Mouse (Mus musculus): ENCODE measurements around the gene Cel.

The Cel gene

DNA sequence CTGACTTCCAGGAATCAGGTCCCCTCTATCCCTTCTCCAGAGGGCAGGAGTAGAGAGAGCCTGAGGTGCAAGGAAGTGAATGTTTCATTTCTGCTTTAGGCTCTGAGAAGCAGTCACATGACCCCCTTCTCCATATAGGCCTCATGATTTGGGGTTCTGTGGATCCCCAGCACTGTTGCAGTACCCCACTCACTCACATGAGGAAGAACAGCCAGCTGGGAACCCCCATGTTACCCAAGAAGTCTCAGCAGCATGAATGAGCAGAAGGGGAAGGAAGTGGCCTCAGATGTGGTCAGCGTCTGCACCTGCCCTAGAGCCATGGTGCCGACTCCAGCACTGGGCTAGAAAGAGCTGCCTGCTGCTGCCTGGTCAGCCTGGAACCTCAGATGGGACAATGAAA, 23.3 kb downstream of the Cel start:
- in situ Hi-C loops (cut with MboI; ENCODE audit: unreplicated experiment in 2 of 2), result loop anchor here (5.0 to 25.0 kb wide), 2 partner anchors 87 to 1228 kb away; no protein-coding TSS in a partner anchor

DNA sequence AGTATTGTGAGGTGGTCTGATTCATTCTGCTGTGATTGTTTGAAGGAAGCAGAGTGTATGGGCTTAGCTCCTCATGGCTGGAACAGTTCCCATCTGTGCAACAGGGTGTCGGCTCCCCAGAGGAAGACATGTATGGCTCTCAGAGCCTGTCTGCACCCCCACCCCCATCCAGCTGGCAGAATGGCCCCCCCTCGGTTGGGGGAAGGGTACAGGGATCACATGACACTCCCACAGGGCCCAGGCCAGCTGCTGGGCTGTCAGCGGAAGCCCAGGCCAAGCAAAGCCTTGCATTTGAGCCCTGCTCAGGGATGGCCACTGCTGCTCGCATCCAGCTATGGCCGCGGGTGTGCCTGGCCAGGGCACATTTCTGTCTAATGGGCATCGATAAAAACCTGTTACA, 24.0 kb downstream of the Cel start:
- in situ Hi-C loops (cut with MboI; ENCODE audit: unreplicated experiment in 2 of 2), result loop anchor here (5.0 to 25.0 kb wide), 2 partner anchors 88 to 1227 kb away; no protein-coding TSS in a partner anchor

DNA sequence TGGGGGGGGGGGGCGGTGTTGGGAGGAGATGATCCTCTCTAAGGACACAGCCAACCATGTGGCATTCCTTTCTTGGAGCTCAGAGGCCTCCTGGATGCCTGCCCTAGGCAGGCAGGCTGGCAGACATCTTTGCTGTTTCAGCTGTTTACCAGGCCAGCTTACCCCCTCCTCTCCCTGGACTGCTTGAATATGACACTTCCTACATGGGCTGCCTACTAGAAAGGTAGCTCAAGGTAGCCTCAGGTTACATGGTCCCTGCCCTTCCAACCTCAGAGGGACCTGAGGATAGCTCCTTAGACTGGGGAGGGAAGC, 24.4 kb downstream of the Cel start:
- in situ Hi-C loops (cut with MboI; ENCODE audit: unreplicated experiment in 2 of 2), result loop anchor here (5.0 to 25.0 kb wide), 2 partner anchors 89 to 1226 kb away; no protein-coding TSS in a partner anchor

DNA sequence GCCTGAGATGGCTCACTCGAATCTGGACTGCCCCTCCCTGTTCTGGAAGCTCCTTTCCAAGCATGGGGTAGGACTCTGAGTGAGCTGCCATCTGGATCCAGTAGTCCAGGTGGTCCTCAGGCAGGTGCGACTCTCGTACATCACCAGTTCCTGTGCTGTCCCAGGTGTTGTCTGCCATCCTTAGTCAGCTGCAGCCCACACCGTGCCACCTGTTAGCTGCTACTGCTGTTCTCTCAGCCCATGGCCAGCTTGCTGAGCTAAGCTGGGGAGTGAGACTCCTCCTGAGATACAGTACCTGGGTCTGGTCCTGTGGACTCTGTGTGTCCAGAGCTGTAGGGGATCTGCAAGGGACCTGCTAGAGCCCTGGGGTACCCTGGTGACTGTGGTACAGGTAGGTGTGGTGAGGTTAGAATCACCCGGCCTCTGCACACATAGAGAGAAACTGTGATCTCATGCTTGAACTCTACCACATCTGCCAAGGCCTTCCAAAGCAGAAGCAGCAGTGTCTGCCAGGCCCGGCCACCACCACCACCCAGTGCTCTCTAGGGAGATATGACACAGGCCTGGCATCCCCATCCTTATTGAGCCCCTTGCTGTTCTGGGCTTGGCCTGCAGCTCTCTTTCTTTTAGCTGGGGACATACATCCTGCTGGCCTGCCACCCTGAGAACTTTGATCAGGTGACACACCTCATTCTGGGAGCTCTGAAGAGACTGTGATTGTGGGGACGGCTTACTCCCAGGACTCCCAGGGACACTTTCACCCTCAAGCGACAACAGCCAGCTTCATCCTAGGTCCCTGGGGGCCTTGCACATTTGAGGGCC, 25.0 kb downstream of the Cel start:
- in situ Hi-C loops (cut with MboI; ENCODE audit: unreplicated experiment in 2 of 2), result loop anchor here (5.0 to 25.0 kb wide), 2 partner anchors 89 to 1226 kb away; no protein-coding TSS in a partner anchor

DNA sequence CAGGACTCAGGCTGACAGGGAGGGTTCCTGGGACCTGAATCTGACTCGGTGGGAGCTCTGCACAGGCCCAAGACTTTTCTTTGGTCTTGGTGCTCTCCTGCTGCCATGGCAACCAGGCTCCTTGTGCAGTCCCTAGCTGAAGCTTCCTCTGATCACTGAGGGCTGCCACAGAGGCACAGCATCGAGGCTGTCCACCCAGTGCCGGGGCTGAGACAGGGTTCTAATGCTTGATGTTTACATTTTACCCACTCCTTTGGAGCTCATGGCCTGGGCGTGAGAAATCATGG, 25.6 kb downstream of the Cel start:
- in situ Hi-C loops (cut with MboI; ENCODE audit: unreplicated experiment in 2 of 2), result loop anchor here (5.0 to 25.0 kb wide), 2 partner anchors 90 to 1225 kb away; no protein-coding TSS in a partner anchor

DNA sequence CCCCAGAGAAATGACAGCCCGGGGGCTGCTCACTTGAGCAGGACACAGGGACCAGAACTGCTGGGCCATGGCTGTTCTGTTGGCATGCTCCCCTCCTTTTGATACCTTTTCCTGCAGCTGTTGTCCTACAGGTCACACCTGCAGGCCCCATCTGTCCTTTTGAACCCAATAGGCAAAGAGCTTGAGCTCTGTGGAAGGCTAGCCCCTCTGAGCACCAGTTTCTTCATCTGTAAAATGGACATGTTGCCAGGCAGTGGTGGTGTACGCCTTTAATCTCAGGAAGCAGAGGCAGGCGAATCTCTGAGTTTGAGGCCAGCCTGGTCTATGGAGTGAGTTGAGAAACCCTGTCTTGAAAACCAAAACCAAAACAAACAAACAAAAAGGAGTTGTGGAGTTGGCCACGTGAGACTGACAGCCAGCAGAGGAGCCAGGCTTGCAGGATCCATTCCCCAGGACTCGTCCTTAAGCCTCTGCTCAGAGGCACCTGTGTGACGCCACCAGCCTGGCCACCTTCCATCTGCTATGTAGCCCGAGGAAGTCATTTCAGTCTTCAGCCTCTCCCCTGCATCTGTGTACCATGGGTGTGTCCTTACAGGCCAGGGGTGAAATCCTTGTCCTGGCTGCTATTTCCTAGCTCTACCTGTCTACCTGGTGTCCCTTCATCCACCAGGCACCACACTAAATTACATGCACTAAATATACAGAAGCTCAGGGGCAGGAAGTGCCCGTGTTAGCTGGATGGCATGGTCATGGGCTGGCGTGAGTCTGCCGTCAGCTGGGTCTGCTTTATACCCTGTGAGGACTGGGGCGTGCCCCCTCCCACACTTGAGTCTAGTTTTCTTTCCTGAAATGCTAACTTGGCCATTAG, 26.2 kb downstream of the Cel start:
- in situ Hi-C loops (cut with MboI; ENCODE audit: unreplicated experiment in 2 of 2), result loop anchor here (5.0 to 25.0 kb wide), 2 partner anchors 90 to 1225 kb away; no protein-coding TSS in a partner anchor

DNA sequence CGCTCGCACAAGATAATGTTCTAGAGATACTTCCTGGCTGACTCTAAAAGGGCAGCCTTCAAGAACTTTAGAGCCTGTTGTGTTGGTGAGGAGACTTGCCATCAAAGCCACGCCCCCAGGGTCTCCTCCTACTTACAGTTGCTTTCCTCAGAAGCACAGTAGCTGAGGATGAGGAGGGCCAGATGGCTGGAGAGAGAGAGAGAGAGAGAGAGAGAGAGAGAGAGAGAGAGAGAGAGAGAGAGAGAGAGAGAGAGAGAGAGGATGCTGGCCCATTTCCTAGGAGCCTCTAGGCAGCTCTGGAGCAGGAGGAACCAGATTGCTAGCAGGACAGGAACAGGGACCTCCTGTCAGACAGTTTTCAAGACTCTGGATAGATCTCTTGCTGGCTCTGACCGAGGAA, 27.0 kb downstream of the Cel start:
- in situ Hi-C loops (cut with MboI; ENCODE audit: unreplicated experiment in 2 of 2), result loop anchor here (5.0 to 25.0 kb wide), 2 partner anchors 91 to 1224 kb away; no protein-coding TSS in a partner anchor

DNA sequence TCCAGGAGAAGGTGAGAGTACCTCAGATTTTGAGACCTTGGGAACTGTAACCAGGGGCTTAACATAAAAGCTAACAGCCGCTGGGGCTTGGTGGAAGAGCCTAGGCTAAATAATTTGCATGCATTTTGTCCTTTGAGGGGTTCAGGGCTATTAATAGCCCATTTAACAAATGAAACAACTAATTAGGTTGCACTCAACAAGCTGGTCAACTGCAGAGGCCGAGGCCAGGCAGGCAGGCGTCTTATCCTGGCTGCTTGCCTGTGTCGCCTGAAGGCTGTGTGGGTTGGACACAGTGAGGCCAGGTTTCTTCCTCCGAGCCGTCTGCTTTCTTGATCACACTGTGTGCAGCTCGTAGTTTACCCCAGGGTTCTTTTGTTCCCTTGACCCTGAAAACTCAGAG, 27.6 kb downstream of the Cel start:
- in situ Hi-C loops (cut with MboI; ENCODE audit: unreplicated experiment in 2 of 2), result loop anchor here (5.0 to 25.0 kb wide), 2 partner anchors 92 to 1223 kb away; no protein-coding TSS in a partner anchor

DNA sequence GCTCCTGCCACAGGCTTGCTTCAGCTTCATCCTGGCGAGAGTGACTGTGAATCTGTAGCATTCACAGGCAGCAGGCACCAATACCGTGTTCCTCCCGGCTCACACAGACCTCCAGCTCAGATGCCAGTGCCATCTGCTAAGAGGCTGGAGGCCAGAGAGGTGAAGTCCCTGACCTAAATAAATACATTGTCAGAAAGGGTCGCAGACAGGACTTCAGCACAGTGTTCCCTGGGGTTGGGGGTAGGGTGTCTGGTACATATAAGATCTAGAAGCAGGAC, 28.0 kb downstream of the Cel start:
- in situ Hi-C loops (cut with MboI; ENCODE audit: unreplicated experiment in 2 of 2), result loop anchor here (5.0 to 25.0 kb wide), 2 partner anchors 92 to 1223 kb away; no protein-coding TSS in a partner anchor

DNA sequence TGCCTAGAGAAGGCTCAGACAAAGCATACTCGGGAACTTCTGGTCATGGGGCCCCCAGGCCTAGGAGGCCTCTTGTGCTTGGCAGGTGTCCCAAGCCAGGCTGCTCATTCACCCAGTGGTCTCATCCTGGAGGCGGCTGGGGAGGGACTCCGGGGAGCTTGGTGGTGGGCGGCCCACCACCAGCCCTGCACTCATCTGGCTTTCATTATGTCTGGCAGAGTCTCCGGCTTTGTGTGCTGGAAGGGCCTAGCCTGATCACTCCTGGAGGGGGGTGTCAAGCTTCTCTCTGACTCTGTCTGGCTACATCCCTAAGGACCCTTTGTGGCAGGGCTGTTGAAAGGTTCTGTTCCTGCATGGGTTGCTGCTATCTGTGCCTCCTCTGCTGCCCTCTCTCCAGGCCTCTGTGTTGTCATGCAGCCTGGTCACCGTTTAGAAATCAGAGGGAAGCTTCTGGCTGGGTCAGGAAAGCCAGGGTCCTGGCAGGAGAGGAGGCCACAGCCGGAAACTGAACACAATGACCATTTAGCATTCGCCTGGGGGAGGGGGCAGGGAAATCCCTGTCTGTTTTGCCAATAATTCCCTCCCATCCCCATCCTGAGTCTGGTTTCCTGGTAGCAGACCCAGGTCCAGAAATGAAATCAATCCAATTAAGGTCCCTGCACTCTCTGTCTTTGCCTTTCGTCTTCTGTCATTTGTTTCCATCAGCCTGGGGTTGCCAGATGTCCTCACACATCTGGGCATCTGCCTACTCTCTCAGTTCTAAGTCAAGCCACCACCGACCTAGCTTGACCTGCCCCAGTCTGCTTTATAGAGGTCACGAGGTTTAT, 28.6 kb downstream of the Cel start:
- in situ Hi-C loops (cut with MboI; ENCODE audit: unreplicated experiment in 2 of 2), result loop anchor here (5.0 to 25.0 kb wide), 2 partner anchors 93 to 1222 kb away; no protein-coding TSS in a partner anchor

DNA sequence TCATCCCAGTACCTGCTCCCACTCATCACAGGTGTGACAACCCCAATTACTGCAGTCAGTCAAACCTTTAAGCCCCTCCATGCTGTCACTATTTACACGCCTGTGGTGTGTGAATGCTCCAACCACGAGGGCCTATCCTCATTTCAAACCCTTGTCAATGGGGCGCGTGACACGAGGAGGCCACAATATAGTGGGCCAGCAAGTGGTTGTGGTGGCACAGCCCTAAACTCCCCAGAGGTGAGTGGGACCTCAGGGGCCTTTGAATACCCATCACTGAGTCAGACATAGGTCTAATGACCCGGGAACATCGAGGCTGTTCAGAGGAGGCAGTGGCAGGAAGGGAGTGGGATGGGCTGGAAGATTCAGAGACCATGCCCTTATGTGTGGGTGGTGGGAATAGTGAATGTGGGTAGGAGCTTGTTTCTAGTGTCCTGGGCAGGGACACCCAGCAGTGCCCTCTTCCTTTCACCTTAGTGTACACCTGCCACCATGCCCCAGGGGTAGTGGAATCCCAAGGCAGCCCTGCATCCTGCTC, 29.2 kb downstream of the Cel start:
- in situ Hi-C loops (cut with MboI; ENCODE audit: unreplicated experiment in 2 of 2), result loop anchor here in 1 of 2 experiments (25.0 kb wide), 1 partner anchor 1222 kb away; no protein-coding TSS in a partner anchor

DNA sequence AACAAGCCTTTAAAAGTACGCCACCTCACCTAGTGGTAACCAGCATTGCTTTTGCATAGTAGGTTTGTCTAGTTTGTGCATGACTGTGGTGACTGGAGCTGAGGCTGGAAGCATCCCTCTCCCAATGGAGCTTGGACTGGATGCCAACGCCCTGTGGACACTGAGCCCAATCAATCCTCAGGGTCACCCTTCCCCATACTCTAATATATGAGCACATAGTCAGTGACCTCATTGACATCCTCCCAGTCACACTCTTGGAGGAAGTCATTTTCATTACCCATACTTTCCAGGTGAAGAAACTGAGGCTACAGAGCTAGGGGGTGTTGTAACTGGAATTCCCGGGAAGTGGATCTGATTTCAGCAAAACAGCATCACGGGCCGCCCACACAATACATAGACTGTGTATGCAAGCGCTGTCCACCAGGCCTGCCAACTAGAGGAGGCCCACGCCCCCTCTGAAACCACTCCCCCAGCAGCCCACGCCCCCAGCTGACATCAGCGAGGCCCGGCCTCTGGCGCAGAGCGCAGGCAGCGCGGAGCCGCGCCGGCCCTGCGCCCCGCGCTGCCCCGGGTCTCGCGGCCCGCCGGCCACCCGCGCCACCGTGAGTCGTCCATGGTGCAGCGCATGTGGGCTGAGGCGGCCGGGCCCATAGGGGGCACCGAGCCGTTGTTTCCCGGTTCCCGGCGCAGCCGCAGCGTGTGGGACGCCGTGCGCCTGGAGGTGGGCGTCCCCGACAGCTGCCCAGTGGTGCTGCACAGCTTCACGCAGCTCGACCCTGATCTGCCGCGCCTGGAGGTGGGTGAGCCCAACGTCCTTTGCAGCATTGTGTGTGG, 30.0 kb downstream of the Cel start:
- in situ Hi-C loops (cut with MboI; ENCODE audit: unreplicated experiment in 2 of 2), result loop anchor here in 1 of 2 experiments (25.0 kb wide), 1 partner anchor 1221 kb away; no protein-coding TSS in a partner anchor

DNA sequence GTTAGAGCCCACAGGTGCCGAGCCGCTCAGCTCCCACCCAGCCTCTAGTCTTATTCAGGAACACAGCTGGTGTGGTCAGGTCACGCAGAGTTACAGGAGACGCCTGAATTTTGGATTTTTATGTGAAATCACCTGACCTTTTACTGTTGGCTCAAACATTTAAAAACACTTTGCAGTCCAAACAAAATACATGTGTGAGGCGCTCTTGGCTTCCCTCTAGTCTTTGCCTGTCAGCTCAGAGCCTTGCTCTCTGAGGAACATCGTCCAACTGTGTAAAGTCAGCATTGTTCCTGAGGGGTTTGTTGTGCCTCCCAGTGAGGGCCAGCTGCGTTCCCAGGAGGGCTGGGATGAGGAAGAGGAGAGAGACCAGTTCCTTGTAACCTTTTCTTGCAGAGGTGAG, 32.9 kb downstream of the Cel start:
- in situ Hi-C loops (cut with MboI; ENCODE audit: unreplicated experiment in 2 of 2), result loop anchor here in 1 of 2 experiments (25.0 kb wide), 1 partner anchor 1218 kb away; no protein-coding TSS in a partner anchor

DNA sequence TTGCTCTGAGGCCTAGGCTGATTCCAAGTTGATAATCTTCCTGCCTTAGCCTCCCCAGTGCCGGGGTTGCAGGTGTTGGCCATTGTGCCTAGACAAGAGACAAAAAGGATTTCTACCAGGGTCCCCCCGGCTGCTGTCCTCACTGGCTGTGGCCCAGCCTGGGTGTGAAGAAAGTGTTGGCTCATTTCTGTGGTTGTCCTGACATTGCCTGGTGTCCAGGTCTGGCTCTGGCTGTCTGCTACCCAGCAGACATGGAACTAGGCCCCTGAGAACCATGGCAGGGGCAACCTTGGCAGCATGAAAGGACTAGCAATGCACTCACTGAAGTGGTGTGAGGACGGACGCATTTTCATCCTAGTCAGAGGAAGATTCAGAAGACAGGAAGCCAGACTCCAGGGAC, 33.3 kb downstream of the Cel start:
- in situ Hi-C loops (cut with MboI; ENCODE audit: unreplicated experiment in 2 of 2), result loop anchor here in 1 of 2 experiments (25.0 kb wide), 1 partner anchor 1218 kb away; no protein-coding TSS in a partner anchor

DNA sequence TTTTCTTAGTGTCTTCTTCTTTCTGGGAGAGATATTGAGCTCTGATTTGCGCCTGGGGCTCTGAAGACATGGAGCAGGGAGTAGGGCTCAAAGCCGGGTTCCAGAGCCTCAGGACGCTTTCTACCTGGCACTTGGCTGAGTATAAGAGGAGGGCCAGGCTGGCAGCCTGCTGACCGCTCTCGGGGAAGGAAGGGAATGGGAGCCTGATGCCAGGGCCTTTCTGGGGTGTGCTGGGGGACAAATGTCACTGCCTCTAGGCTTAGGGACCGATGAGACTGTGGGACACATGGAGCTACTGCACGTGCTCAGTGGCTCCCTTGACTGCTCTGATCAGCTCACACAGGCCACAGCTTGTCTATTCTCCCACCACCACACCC, 34.9 kb downstream of the Cel start:
- in situ Hi-C loops (cut with MboI; ENCODE audit: unreplicated experiment in 2 of 2), result loop anchor here in 1 of 2 experiments (25.0 kb wide), 1 partner anchor 1216 kb away; no protein-coding TSS in a partner anchor

DNA sequence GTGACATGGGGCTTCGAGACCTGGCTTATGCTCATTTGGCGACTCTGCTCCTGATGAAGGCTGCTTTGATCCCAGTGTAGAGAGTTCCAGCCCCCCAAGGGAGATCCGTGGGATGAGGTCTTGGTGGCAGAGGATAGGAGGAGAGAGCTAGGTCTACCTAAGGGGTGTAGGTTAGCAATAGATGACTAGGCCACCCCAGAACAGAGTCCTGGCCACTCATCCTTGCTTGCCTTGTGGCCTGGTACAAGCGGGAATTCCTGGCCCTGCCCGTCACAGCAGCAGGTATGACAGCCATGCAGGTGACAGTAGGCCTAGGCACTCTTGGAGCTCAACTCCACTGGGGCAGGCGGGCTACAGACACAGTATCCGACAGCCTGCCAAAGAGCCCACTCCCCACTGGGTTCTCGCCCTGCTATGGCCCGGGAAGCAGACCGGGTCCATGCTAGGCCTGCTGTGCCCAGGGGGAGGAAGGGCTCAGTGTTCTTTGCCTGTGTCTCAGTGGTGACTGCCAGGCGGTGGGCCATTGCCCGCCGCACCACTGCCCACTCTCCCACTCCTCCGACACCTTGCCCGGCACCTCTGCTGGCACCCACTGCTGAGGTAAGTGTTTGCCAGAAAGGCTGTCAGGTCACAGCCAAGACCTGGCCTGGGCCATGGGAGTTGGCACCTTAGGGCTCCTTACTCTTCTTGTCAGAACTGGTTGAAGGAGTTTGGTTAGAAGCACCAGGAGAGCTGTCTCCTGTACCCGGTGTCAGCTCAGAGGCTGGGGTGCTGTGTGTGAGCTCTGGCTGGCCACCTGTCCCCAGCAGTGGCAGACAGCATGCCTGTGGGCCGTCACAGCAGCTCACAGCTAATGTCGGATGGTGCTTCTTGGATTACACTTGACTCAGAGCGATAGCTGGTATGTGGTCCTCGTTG, 35.5 kb downstream of the Cel start:
- in situ Hi-C loops (cut with MboI; ENCODE audit: unreplicated experiment in 2 of 2), result loop anchor here in 1 of 2 experiments (25.0 kb wide), 1 partner anchor 1215 kb away; no protein-coding TSS in a partner anchor

DNA sequence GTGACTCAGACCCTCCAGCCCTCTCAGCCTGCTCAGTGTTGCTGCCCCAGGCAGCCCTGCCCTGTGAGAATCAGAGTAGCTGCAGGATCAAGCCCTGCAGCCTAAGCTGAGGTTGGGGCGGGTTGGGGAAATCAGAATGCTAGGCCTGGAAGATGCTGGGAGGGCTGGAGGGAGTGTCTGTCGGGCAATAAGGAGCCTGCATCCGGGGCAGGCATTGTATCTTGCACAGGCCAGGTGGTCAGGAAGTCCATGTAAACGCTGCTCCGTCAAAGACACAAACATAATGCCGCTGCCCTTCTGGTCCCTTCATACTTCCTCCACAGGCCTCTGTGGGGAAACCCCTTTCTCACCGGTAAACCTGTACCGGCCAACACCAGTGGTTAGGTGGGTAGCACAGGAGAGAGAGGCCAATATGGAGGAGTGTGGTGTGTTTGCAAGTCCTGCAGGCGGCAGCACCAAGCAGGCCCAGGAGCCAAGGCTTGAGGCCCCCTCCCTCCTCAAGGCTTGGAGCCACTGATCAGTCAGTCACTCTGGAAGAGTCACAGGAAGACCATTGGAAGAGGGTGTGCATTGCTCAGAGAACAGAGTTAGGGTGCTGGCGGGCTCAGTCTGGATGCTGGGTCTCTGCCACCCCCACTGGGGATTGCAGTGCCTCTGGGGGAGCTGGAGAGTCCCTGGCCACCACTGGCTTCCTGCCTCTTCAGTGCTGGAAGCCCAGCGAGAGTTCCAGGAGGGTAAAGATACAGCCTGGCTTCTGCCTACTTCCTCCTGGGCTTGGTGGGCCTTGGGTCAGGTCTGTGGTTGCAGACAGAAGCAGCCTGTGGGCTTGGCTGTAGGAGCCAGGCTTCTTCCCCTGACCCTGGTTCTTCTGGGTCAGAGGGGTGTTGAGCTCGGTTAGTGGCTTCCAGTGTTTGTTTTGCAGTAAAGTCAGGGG, 37.0 kb downstream of the Cel start:
- in situ Hi-C loops (cut with MboI; ENCODE audit: unreplicated experiment in 2 of 2), result loop anchor here in 1 of 2 experiments (25.0 kb wide), 1 partner anchor 1214 kb away; no protein-coding TSS in a partner anchor

Data from v-Abl transformed pro-B cells (cell line).